Mouse (Mus musculus): Measurements from ENCODE around the gene Gm17428. TPM values are rescaled to one million over a fixed set of nuclear protein-coding genes. Genes with fewer than 3 reads are reported as not detected.
"Not testable (repeated sequence)": the region's sequence is repeated elsewhere in the genome, so short reads cannot be mapped to it uniquely, and the experiment has no call there.

Gene Gm17428
- total and polyA plus RNA-seq, 3 experiments, result not detected

- Histone ChIP-seq H3K4me3 (replicated peaks in 1 of 3; ENCODE audit: low read depth in 2 of 3, low read length in 2 of 3, poor library complexity in 1 of 3) (no peak overlapping the region), H3K79me2 (replicated peaks; ENCODE audit: control insufficient read depth, extremely low read depth, insufficient read depth, poor library complexity, severe bottlenecking) (no peaks in the 10 kb centered on the region), H3K4me2 (ENCODE audit: insufficient read depth, low read depth, poor library complexity, severe bottlenecking) (no peak overlapping the region), H3K27ac (ENCODE audit: insufficient read depth, low read depth) (no peak overlapping the region), H3K36me3 (replicated peaks in 1 of 2; ENCODE audit: control insufficient read depth in 1 of 2, insufficient read depth in 1 of 2, low read length in 1 of 2) (no peaks in the 10 kb centered on the region), H3K4me1 (ENCODE audit: control insufficient read depth in 1 of 2, insufficient read depth in 2 of 2) (peaks cover 9 to 24% of the 10 kb centered on the region in 2 experiments), H3K27me3 (replicated peaks) (peaks cover 32% of the 10 kb centered on the region), H3K9me3 (replicated peaks; ENCODE audit: low read length) (no peaks in the 10 kb centered on the region), H3K9ac (ENCODE audit: insufficient read depth, low read depth) (no peak overlapping the region)
- dilution Hi-C loops (cut with MboI; ENCODE audit: extremely low pct_ligation_motif_present, extremely low pct_unique_long_range_greater_than_20kb, low sequenced_read_pairs), result no loop called here
- DNase-seq (ENCODE audit: extremely low read depth), result no peak
- TF ChIP-seq MAX (IDR thresholded peaks at IDR 0.05; ENCODE audit: low read length) (no peak), KAT2A (IDR thresholded peaks at IDR 0.05; ENCODE audit: insufficient replicate concordance, low read length) (no peak), UBTF (IDR thresholded peaks at IDR 0.05; ENCODE audit: low read depth, low read length) (no peak), E2F4 (IDR thresholded peaks at IDR 0.05; ENCODE audit: insufficient replicate concordance, low read depth, low read length) (no peak), NRF1 (IDR thresholded peaks at IDR 0.05; ENCODE audit: low read depth, low read length) (no peak), TCF12 (IDR thresholded peaks at IDR 0.05; ENCODE audit: low read depth, low read length) (no peak)
- in situ Hi-C loops (cut with MboI; ENCODE audit: low pct_ligation_motif_present, low pct_unique_long_range_greater_than_20kb, low sequenced_read_pairs), result no loop called here
These were observed 18.2 kb upstream of the Gm17428 start for GRCm38 (mm10) chr14:54958503-54958902.

DNA sequence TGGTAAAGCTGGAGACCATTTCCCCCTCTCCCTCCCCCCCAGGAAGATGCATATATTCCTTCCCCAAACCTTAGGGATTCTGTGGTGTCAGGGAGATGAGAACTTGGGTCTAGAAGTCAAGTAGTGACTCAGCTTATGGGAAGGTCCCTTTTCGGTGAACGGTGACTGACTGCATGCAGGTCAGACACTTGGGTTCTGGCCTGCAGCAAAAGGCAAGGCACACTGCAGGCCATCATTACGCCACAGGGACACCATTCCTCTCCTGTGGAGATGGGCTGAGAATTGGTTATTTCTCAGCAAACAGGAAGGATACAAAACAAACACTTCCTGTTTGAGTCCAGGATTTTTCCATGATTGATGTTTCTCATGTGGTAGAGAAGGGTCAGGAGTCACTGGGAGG, 17.5 kb upstream of the Gm17428 start:
- Histone ChIP-seq H3K4me1 (ENCODE audit: control insufficient read depth in 1 of 2, insufficient read depth in 2 of 2) (peaks cover 9 to 24% of the 10 kb centered on the region in 2 experiments), H3K4me3 (replicated peaks in 1 of 3; ENCODE audit: low read depth in 2 of 3, low read length in 2 of 3, poor library complexity in 1 of 3) (no peak overlapping the region), H3K79me2 (replicated peaks; ENCODE audit: control insufficient read depth, extremely low read depth, insufficient read depth, poor library complexity, severe bottlenecking) (no peaks in the 10 kb centered on the region), H3K36me3 (replicated peaks in 1 of 2; ENCODE audit: control insufficient read depth in 1 of 2, insufficient read depth in 1 of 2, low read length in 1 of 2) (no peaks in the 10 kb centered on the region), H3K27ac (ENCODE audit: insufficient read depth, low read depth) (no peak overlapping the region), H3K9me3 (replicated peaks; ENCODE audit: low read length) (no peaks in the 10 kb centered on the region), H3K4me2 (ENCODE audit: insufficient read depth, low read depth, poor library complexity, severe bottlenecking) (no peak overlapping the region), H3K27me3 (replicated peaks) (peaks cover 34% of the 10 kb centered on the region), H3K9ac (ENCODE audit: insufficient read depth, low read depth) (no peak overlapping the region)
- dilution Hi-C loops (cut with MboI; ENCODE audit: extremely low pct_ligation_motif_present, extremely low pct_unique_long_range_greater_than_20kb, low sequenced_read_pairs) (no loop called here), in situ Hi-C loops (cut with MboI; ENCODE audit: low pct_ligation_motif_present, low pct_unique_long_range_greater_than_20kb, low sequenced_read_pairs) (no loop called here)
- DNase-seq (ENCODE audit: extremely low read depth), result no peak
- TF ChIP-seq IRF4 (IDR thresholded peaks at IDR 0.05; ENCODE audit: low read depth, low read length) (no peak), GABPA (IDR thresholded peaks at IDR 0.05; ENCODE audit: insufficient replicate concordance, low read depth, low read length) (no peak), JUN (IDR thresholded peaks at IDR 0.05; ENCODE audit: insufficient read depth, low read depth, low read length) (no peak), MYC (IDR thresholded peaks at IDR 0.05; ENCODE audit: low read depth, low read length) (no peak), NELFE (IDR thresholded peaks at IDR 0.05; ENCODE audit: low read depth, low read length) (no peak)

DNA sequence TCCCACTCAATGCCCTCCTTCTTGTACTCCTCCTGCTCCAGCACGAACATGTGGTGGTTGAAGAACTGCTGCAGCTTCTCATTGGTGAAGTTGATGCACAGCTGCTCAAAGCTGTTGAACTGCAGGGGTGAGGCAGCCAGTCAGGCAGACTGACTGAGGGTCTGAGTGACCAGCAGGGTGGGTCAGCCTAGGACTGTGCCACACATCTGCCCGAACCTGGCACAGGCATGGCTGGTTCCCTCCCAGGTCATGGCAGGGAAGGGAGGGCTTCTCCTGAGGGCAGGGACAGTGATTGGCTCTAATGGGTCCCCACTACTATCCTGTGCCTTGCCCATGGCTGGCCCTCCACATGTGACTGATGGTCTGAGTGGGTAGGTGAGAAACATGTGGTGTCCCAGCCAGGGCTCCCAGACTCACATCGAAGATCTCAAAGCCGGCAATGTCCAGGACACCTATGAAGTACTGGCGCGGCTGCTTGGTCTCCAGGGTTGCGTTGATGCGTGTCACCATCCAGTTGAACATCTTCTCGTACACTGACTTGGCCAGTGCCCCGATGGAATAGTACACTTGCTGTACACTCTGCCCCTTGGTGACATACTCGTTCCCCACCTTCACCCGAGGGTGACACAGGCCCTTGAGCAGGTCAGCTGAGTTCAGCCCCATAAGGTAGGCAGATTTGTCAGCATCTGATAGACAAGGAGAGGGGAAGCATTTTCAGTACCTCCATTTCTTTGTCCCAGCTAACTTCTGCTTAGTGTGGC, 16.7 kb upstream of the Gm17428 start:
- in situ Hi-C loops (cut with MboI; ENCODE audit: low pct_ligation_motif_present, low pct_unique_long_range_greater_than_20kb, low sequenced_read_pairs), result loop anchor here (5.0 kb wide), 1 partner anchor 37 kb away; no protein-coding TSS in a partner anchor
- H3K4me3 ChIP-seq (replicated peaks in 1 of 3; ENCODE audit: low read depth in 2 of 3, low read length in 2 of 3, poor library complexity in 1 of 3); H3K27ac ChIP-seq (ENCODE audit: insufficient read depth, low read depth); H3K36me3 ChIP-seq (replicated peaks in 1 of 2; ENCODE audit: control insufficient read depth in 1 of 2, insufficient read depth in 1 of 2, low read length in 1 of 2); dilution Hi-C loops (cut with MboI; ENCODE audit: extremely low pct_ligation_motif_present, extremely low pct_unique_long_range_greater_than_20kb, low sequenced_read_pairs); DNase-seq (ENCODE audit: extremely low read depth); H3K79me2 ChIP-seq (replicated peaks; ENCODE audit: control insufficient read depth, extremely low read depth, insufficient read depth, poor library complexity, severe bottlenecking); H3K9ac ChIP-seq (ENCODE audit: insufficient read depth, low read depth); H3K9me3 ChIP-seq (replicated peaks; ENCODE audit: low read length): not testable (repeated sequence)
- 0 out of 2 replicates have a peak overlapping the region, but pooled peaks have one; percentile 62 for H3K4me2 ChIP-seq (ENCODE audit: insufficient read depth, low read depth, poor library complexity, severe bottlenecking)
- peaks cover 38% of the 10 kb centered on the region for H3K27me3 ChIP-seq (replicated peaks)
- H3K4me1 ChIP-seq (ENCODE audit: control insufficient read depth in 1 of 2, insufficient read depth in 2 of 2), result peaks cover 9 to 24% of the 10 kb centered on the region in 2 experiments

Measured in CH12.LX (cell line).